Mouse (Mus musculus): ENCODE measurements around the gene Cd320. TPM values are rescaled to one million over a fixed set of nuclear protein-coding genes. Genes with fewer than 3 reads are reported as not detected.

Cd320 gene
- polyA plus RNA-seq (2012; rRNA removed) = 29.8 and 36.6 TPM in 2 replicates

GRCm38 (mm10) chr17:33842966-33843795 is at the start of gene Cd320:
TSS of gene Cd320 (plus strand) at chr17:33843091.

GRCm38 (mm10) chr17:33810334-33811141 is 32.4 kb upstream of the Cd320 start, which contains the start of gene Kank3:
TSS of gene Kank3 (plus strand) at chr17:33810519.

GRCm38 (mm10) chr17:33824084-33824996 is 18.6 kb upstream of the Cd320 start, which contains the start of the genes Rps28 and Ndufa7:
TSS of gene Rps28 (minus strand) at chr17:33824562.
TSS of gene Ndufa7 (plus strand) at chr17:33824572.

DNA sequence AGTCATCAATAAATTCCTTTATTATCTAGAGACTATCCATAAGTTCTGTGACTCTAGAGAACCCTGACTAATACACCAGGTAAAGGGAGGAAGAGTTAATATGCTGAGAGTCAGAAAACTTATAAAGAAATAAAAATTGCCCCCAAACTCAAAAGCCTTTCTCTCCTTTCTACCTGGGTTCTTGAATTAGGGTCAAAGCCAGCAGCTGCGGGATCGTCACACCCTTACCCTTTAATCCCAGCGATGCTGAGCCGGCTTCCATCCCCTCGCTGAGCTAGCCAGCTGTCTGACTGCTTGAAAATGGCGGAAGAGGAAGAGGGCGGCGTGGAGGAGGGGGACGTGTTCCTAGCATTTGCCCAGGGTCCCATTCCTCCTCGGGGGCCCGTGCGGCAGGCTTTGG is 30.6 kb downstream of the Cd320 start, which contains the start of gene Gm7029:
TSS of gene Gm7029 (plus strand) at position 301 of the 400 bp plus-strand sequence.

GRCm38 (mm10) chr17:33890533-33891059 is 47.7 kb downstream of the Cd320 start, which contains the start of gene Kifc1:
TSS of gene Kifc1 (minus strand) at chr17:33890661.

Other genes starting within 250 kb of the Cd320 start
- 85.7 and 102 TPM in 2 replicates for gene Zfp414, start 214.0 kb upstream of the Cd320 start, polyA plus RNA-seq (2012; rRNA removed)
- gene Pram1, start 205.0 kb upstream of the Cd320 start, polyA plus RNA-seq (2012; rRNA removed) = 0.47 and 0.66 TPM in 2 replicates
- gene Hnrnpm, start 156.2 kb upstream of the Cd320 start, polyA plus RNA-seq (2012; rRNA removed) = 178 and 186 TPM in 2 replicates
- 65.0 and 70.7 TPM in 2 replicates for gene March2, start 124.4 kb upstream of the Cd320 start, polyA plus RNA-seq (2012; rRNA removed)
- gene Rab11b, start 82.6 kb upstream of the Cd320 start, polyA plus RNA-seq (2012; rRNA removed) = 523 and 577 TPM in 2 replicates
- 7.9 and 9.8 TPM in 2 replicates for gene Angptl4, start 61.3 kb upstream of the Cd320 start, polyA plus RNA-seq (2012; rRNA removed)
- gene Kank3, start 32.6 kb upstream of the Cd320 start, polyA plus RNA-seq (2012; rRNA removed) = 64.5 and 79.4 TPM in 2 replicates
- 1,131 and 1,306 TPM in 2 replicates for gene Rps28, start 18.5 kb upstream of the Cd320 start, polyA plus RNA-seq (2012; rRNA removed)
- 333 and 341 TPM in 2 replicates for gene Ndufa7, start 18.5 kb upstream of the Cd320 start, polyA plus RNA-seq (2012; rRNA removed)
- not detected in 2 replicates for gene Gm7029, start 30.7 kb downstream of the Cd320 start, polyA plus RNA-seq (2012; rRNA removed)
- 12.0 and 13.5 TPM in 2 replicates for gene Kifc1, start 47.6 kb downstream of the Cd320 start, polyA plus RNA-seq (2012; rRNA removed)
- 0.21 and 0.24 TPM in 2 replicates for gene Platr17, start 62.0 kb downstream of the Cd320 start, polyA plus RNA-seq (2012; rRNA removed)
- 39.3 and 40.5 TPM in 2 replicates for gene Daxx, start 66.3 kb downstream of the Cd320 start, polyA plus RNA-seq (2012; rRNA removed)
- 14.7 and 16.0 TPM in 2 replicates for gene Tapbp, start 72.8 kb downstream of the Cd320 start, polyA plus RNA-seq (2012; rRNA removed)
- gene Zbtb22, start 72.8 kb downstream of the Cd320 start, polyA plus RNA-seq (2012; rRNA removed) = 26.4 and 28.4 TPM in 2 replicates
- 183 and 190 TPM in 2 replicates for gene Rgl2, start 86.5 kb downstream of the Cd320 start, polyA plus RNA-seq (2012; rRNA removed)
- 117 and 126 TPM in 2 replicates for gene Pfdn6, start 97.3 kb downstream of the Cd320 start, polyA plus RNA-seq (2012; rRNA removed)
- gene Wdr46, start 97.6 kb downstream of the Cd320 start, polyA plus RNA-seq (2012; rRNA removed) = 20.5 and 22.2 TPM in 2 replicates
- gene B3galt4, start 108.4 kb downstream of the Cd320 start, polyA plus RNA-seq (2012; rRNA removed) = 10.4 and 11.6 TPM in 2 replicates
- gene Vps52, start 112.7 kb downstream of the Cd320 start, polyA plus RNA-seq (2012; rRNA removed) = 58.2 and 62.1 TPM in 2 replicates
- 648 and 656 TPM in 2 replicates for gene Rps18, start 112.9 kb downstream of the Cd320 start, polyA plus RNA-seq (2012; rRNA removed)
- gene H2-K1, start 157.3 kb downstream of the Cd320 start, polyA plus RNA-seq (2012; rRNA removed) = 24.0 and 24.8 TPM in 2 replicates
- 48.8 and 51.4 TPM in 2 replicates for gene Ring1, start 181.6 kb downstream of the Cd320 start, polyA plus RNA-seq (2012; rRNA removed)
- gene H2-Ke6, start 185.0 kb downstream of the Cd320 start, polyA plus RNA-seq (2012; rRNA removed) = 98.3 and 102 TPM in 2 replicates
- 112 TPM in 2 replicates for gene Slc39a7, start 188.6 kb downstream of the Cd320 start, polyA plus RNA-seq (2012; rRNA removed)
- gene Rxrb, start 188.7 kb downstream of the Cd320 start, polyA plus RNA-seq (2012; rRNA removed) = 82.1 and 83.7 TPM in 2 replicates
- 10.7 and 17.0 TPM in 2 replicates for gene Col11a2, start 196.3 kb downstream of the Cd320 start, polyA plus RNA-seq (2012; rRNA removed)
- gene H2-Oa, start 249.2 kb downstream of the Cd320 start, polyA plus RNA-seq (2012; rRNA removed) = 0.06 and 0.19 TPM in 2 replicates